Mouse (Mus musculus): ENCODE data around the gene Serpinb8.

The Serpinb8 gene

DNA sequence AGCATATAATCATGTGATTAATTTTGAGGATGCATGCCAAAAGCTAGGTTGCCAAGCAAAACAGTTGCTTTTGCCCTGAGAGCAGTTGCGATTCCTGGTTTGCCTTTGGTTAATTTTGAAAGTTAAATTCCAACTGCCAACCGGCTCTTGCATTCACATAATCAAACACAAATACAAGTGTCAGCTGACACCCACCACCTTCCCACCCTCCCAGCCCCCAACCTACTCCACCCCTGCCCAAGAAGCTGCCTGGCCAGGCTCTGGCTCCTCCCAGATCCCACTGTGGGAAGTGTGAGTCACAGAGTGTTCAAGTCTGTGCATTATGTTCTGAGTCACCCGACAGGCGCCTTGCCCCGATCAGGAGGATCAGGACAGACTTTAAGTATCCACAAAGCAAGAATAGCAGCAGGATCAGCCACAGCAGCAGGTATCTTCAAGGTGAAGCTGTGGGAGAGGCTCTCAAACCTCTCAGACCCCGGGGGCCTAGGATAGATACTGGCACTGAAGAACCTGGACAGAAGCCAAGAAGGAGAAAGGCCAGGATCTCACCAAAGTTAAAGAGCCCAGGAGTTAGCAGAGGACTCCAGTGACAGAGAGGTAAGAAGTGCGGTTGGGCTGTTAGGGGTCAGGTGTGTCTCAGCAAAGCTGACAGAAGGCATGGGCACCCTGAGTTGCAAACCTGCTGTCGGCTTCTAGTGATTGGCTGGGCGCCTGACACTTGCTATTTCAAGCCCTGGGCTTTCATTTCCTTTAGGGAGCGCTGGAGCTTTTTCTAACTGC lies at the start of gene Serpinb8:
Gene Serpinb8 (plus strand): TSS at position 316 of the 780 bp plus-strand sequence.
- DNase-seq (ENCODE audit: low read depth), result no peak

GRCm38 (mm10) chr1:107559494-107559893 lies 30.3 kb upstream of the Serpinb8 start:
- DNase-seq (ENCODE audit: low read depth), result no peak

DNA sequence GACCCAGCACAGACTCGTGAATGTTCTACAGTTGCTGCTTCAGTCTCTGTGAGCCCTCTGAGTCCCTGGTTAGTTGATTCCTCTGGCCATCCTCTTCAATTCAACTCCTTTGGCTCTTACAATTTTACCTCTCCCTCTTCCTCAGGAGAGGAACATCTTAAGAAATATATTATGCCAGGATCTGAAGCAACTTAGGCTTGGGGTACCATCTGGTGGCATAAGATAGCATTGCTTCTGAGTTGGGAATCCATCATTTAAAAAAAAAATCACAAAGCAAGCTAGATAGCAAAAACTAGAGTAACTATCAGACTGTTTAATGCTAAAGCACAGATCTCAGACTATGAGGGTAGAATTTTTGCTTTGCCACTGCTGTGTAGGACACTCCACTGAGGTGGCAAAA lies 27.7 kb upstream of the Serpinb8 start:
- no peak for DNase-seq (ENCODE audit: low read depth)

DNA sequence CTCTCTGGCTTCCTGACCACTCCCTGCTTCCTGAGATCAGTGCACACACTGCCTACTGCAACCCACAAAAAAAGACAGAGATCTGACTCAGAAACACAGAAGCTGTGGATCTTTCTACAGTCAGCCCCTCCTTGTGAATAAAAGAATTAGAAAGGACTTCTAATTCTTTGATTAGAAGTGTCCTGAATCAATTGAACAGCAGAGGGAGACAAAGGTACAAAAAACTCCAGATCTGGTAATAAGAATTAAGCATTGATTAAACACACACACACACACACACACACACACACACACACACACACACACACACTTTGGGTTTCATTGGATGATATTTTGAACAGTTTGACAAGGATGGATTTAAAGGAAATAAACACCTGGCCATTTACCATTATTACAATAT lies 24.2 kb upstream of the Serpinb8 start:
- no peak for DNase-seq (ENCODE audit: low read depth)

DNA sequence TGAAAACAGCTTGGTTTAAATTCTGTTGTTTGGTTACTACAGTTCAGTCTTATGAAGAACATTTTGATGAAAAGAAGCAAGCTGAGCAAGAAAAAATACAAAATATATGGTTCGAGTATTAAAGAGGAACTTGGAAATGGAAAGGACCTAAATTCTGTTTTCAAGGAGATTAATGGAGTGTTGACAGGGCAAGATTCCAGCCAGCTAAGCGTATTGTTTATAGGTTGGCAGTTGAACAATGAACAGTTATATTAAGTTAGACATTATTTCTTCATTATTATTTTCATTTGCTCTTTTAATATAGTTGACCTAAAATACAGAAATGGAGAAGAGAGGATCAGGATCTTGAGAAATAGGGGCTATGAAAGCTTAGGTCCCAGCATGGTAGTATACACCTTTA lies 13.7 kb upstream of the Serpinb8 start:
- DNase-seq (ENCODE audit: low read depth), result no peak

DNA sequence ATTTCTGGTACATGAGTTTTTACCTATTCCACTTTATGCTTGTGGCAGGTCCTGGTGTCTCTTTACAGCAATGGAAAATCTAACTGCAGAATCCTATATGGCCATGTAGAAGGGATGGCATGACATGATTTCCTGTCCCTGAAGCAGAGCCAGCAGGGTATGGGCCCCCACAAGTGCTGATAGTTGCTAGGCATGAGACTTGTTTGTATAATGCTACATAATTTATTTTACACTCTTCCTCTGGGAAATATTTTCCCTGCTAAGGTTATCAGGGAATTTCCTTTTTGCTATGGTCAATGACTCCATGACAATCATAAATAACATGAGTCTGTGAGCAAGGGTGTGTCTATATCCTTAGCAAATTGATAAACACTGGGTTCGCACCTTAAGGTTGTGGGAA lies 12.3 kb upstream of the Serpinb8 start:
- no peak for DNase-seq (ENCODE audit: low read depth)

DNA sequence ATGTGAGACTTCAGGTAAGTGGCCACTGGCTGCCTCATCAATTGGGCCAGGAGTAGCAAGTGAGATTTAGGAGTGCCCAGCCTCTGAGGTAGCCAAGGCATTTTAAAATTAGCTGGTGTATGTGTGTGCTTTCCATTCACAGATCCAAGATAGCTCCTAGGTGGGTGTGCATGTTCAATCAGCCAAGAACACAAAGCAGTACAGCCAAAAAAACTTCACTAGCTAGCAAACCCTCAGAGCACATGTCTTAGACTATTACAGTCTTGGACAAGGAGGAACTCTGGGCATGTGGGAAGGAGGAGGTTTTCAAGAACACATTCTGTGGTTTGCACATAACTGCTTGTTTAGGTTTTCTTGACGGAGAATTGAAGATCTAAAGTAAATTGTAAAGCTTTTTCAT lies 8.6 kb upstream of the Serpinb8 start:
- DNase-seq (ENCODE audit: low read depth), result no peak

- no peak for DNase-seq (ENCODE audit: low read depth)
These were observed 6.9 kb upstream of the Serpinb8 start for GRCm38 (mm10) chr1:107582900-107583299.

DNA sequence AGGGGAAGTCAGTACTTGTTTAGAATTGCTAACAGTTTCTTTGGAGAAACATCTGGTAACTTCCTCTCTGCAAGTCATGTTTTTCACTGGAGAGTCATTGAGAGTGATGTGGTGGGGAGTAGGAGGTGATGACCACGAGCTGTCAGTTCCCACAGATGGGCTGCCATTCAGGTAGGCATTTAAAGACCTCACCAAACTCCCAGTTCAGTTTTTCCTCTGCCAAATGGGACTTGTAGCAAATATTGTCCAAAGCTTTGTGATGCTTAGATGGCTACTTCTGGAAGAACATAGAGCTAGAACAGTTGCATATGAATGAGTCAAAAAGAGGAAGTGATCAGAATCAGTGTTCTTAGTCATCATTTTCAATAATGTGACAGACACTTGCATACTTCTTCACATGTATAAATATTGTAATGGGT lies 5.8 kb upstream of the Serpinb8 start:
- DNase-seq (ENCODE audit: low read depth), result peak; percentile 3

DNA sequence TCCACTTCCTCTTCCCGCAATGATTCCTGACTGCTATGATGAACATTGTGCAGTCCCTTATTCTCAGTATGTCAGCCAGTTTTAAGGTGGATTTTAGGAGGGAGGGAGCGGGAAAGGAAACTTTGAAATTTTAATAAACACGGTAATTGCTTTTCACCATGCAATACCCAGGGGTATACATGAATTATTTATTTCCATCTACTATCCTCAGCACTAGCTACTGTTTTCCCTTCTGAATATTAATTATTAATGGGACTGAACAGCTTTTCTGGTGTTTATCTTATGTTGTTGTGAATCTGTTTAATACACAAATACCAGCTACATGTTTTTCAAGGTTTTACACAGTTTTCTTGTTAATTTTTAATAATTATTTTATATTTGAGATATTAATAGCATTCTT lies 4.9 kb upstream of the Serpinb8 start:
- DNase-seq (ENCODE audit: low read depth), result no peak

DNA sequence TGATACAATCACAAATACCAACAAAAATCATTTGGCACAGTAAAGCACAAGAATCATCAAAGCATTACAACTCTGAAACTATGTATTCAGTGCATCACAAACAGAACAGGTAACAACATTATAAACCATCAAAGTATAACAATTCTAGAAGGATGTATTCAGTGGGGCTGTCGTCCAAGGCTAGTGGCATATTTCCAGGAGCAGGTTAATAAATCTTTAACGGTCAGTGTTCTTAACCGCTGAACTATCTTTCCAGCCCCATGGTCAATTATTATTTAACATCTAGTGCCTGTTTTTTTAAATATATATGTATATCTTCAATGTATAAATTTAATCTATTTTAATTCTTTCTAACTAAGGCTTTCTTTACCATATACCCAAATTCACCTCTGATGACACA lies 3.6 kb upstream of the Serpinb8 start:
- no peak for DNase-seq (ENCODE audit: low read depth)

DNA sequence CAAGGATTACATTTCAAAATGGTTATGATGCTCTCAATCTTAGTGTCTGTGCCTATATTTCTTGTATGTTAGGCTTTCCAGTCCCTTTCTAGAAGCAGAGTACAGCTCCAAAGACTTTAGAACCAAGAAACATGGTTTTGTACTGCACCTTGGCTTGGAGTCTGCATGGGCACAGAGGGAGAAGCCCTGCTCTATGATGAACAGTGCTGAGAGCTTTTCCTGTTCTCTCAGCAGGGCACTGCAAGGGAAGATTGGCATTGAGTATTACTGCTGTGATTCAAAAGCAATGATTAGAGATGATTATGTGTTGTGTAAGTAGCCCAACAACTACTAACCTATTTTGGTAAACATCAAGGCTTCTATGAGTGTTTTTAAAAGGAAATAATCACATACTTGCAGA lies 1.6 kb upstream of the Serpinb8 start:
- DNase-seq (ENCODE audit: low read depth), result no peak

DNA sequence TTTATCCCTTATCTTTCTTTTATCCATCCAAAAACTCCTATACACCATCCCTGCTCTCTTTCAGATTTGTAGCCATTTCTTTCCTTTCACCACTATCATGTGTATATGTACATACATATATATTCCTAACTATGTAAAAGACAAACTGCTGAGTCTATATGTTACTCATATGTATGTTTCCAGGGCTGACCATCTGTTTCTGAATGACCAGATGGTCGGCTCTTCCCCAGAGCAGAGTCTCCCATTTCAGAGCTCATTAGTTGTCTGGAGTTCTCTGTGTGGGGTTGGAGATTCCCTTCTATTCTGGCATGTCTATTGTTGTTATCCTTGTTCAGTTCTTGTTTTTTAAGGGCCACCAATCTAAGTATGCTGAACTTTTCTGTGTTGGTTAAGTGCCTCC lies 1.2 kb upstream of the Serpinb8 start:
- no peak for DNase-seq (ENCODE audit: low read depth)

- no peak for DNase-seq (ENCODE audit: low read depth)
These were observed 2.8 kb downstream of the Serpinb8 start for GRCm38 (mm10) chr1:107592644-107593043.

DNA sequence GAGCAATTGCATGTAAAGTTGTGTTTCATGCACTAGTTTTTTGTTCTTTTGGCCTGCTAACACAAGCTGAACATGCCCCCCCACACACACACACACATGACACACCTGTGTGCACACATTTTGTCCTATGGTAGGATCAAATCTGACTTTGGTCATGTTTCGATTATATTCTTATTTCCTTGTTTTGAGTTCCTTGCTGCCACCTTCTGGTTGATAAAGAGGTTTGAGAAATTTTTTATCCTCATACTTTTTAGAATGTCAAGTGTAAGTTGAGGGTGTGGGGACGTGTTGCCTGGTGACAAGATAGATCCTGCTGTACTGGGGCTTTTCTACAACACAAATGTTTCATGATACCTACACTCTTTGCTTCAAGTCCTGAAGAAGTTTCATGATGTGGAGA lies 3.7 kb downstream of the Serpinb8 start:
- no peak for DNase-seq (ENCODE audit: low read depth)

DNA sequence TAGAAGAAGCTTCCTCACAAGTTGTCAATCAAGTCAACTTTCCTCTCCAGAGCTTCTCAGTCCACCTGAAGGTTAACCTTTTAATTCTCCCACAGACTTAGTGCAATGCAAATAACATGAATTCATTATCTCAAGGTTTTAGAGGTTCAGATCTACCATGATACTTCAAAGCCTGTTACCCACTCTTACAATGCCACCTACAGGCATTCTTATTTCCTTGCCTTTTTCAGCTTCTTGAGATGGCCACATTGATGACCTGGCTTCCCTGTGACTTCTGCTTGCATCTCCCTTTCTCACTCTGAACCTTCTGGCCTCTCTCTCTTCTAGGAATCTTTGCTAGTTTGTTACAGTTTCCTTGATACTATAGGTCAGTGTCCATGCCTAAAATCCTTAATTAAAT lies 7.1 kb downstream of the Serpinb8 start:
- DNase-seq (ENCODE audit: low read depth), result no peak

- no peak for DNase-seq (ENCODE audit: low read depth)
These were observed 8.7 kb downstream of the Serpinb8 start for GRCm38 (mm10) chr1:107598476-107598875.

- no peak for DNase-seq (ENCODE audit: low read depth)
These were observed 19.1 kb downstream of the Serpinb8 start for GRCm38 (mm10) chr1:107608942-107609341.

DNA sequence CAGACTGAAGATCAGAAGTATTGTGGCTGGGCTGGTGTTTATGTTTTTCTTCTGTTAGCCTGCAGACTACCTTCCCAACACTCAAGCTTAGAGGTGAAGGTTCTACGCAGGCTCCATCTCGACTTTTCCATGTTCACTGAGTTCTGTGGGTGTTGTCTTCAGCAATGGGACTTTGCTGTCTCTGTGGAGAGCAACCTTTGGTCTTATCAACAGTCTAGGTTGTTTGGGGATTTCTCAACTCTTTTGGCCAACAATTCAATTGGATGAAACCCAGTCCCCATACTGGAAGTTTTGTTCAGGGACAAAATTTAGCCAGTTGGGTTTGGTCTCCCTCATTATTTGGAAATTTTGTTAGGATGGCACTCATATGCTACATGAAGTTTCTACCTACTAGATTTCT lies 24.3 kb downstream of the Serpinb8 start:
- DNase-seq (ENCODE audit: low read depth), result no peak

DNA sequence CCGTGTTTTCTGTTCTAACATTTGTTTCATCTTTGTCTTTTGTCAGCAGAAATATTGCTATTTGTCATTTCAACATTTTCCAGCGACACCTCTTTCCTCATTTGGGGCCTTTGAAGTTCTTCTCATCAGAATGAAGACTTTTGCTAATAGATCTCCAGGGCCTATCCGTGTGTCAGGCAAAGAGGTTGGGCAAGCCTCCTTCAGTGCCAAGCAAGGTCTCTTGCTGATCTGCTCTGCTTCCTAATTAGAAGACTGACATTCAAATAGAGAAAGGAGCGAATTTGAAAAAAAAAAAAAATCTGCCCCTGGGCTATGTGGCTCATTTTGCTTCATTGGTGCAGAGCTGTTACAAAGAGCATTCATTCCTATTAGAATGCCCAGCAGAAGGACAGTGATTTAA lies 32.2 kb downstream of the Serpinb8 start:
- DNase-seq (ENCODE audit: low read depth), result no peak

DNA sequence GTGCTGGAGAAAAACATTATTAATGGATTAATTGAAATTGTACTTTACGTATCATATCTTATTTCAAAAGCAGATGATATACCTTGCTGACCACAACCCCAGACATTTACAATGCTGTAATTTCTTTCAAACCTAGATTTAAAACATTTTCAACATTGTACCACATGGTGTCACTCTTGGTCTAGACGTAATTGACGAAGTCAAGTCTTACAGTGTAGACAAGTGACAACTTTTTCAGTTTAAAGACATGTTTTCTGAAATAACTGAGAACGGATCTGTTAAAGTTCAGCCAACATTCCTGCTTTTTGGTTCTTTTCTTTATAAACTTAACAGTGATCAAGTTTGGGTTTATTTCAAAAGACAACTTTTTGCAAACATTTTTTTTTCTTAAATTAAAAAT lies 46.1 kb downstream of the Serpinb8 start:
- DNase-seq (ENCODE audit: low read depth), result no peak

- no peak for DNase-seq (ENCODE audit: low read depth)
These were observed 48.2 kb downstream of the Serpinb8 start for GRCm38 (mm10) chr1:107638056-107638455.

DNA sequence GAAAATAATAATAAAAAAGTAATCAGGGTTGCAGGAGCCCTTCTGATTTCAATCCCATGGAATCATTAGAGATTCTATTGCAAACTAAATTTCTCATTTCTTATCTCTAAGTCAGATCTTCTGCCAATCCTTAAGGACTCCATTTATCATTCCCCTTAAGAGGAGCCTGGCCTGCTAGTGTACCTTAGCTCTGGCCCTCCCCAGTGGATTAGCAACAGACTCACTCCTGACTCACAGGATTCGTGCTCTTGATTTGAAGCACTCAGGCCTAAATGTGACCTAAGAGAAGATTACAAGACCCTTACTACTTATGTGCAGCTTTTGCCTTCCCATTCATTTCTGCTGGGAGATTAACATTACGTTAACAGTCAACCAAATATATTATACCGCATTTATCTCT lies 48.7 kb downstream of the Serpinb8 start:
- no peak for DNase-seq (ENCODE audit: low read depth)

DNA sequence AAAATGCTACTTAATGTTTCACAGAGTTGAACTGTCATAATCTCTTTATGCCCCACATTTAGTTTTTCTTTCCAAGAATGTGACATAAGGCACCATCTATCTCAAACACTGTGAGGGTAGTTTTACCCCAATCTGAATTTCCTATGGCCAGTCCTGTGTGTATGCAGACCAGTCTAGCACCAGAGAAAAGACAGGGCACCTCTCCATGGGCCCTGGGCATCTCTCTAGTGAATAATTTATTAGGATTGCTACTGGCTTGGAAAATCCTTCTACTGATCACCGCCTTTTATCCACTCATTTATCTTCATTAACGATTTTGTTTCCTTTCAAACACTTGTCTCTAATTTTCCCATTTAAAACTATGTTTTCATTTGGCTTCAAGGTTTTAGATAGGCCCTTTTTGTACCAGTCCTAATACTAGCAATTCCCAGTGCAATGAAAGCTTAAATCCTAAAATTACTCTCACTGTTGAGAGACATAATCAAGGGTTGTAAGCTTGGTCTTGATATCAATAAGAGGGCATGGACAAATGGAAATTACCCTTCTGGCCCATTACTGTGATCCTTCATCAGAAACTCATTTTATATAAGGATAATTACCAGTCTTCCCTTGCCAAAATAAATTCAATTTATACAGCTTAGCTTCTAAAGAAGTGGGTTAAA lies 52.8 kb downstream of the Serpinb8 start:
- no peak for DNase-seq (ENCODE audit: low read depth)
